In the genomic region with DNA sequence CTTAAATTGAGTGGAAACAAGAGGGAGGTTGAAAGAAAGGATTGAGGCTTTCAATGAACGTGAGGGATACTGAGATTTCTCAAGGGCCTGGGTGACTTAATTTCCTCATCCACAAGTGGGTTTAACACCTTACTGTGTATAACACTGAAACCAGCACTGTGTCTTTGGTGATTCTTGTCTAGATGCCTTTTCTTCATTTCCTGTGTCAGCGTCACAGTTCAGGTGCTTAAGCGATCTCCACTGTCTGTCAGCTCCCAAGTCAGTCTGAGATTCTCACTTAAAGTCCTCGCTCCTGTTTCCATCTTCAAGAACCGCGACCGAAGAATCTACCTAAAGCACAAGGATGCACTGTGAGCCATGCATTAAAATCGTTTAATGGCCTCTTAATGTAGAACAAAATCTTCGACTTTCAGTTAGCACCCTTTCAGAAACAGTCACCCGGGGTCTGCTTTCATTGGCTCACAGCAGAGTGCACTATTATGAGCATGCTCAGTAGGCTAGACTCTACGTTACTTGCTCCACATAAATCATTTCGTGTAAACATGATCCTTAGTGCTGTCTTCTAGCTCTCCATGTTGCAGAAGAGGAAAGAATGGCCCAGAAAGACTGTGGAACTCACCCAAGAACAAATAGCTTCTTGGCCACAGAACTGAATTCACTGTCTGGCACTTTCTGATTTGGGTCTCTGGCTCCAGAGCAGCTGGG, we compare ENCODE assay signal across 8 mouse cellular contexts. TPM values are rescaled to one million over a fixed set of nuclear protein-coding genes. Genes with fewer than 3 reads are reported as not detected.
A peak's percentile ranks its signal among the peaks of the same experiment; 100 is the strongest.
DNase-seq lines count a peak whose midpoint lies in the region; ATAC-seq lines count a peak whose summit lies in the region.

No protein-coding gene starts in this region.

- DNase-seq in forebrain, embryonic 14.5 days (ENCODE audit: low spot score): peak; percentile 47
- DNase-seq in limb, embryonic 10.5 days (ENCODE audit: low spot score): no peak
- DNase-seq in embryo, embryonic 10.5 days (ENCODE audit: low spot score): no peak
- no peak for DNase-seq in gastrocnemius, postnatal 36 days

- peaks cover 19% of the 10 kb centered on the region for H3K4me1 ChIP-seq in forebrain, embryonic 14.5 days (ENCODE audit: control insufficient read depth, insufficient read depth, low read length)
- H3K4me1 ChIP-seq in forebrain, embryonic 12.5 days: peaks cover 22% of the 10 kb centered on the region
- peaks cover 18% of the 10 kb centered on the region for H3K4me1 ChIP-seq in limb, embryonic 12.5 days (replicated peaks)
- peaks cover 41% of the 10 kb centered on the region for H3K4me1 ChIP-seq in limb, embryonic 10.5 days
- peaks cover 33% of the 10 kb centered on the region for H3K4me1 ChIP-seq in hindbrain, embryonic 15.5 days (replicated peaks)
- H3K4me1 ChIP-seq in stomach, embryonic 14.5 days (ENCODE audit: control insufficient read depth, insufficient read depth, low read length): peaks cover 14% of the 10 kb centered on the region; the same call in 1 of the 2 replicates

- no peaks in the 10 kb centered on the region for H3K27me3 ChIP-seq in forebrain, embryonic 14.5 days (replicated peaks; ENCODE audit: control insufficient read depth, insufficient read depth, low read length)
- peaks cover 17% of the 10 kb centered on the region; the same call in 1 of the 2 replicates for H3K27me3 ChIP-seq in forebrain, embryonic 12.5 days
- H3K27me3 ChIP-seq in limb, embryonic 12.5 days: no peaks in the 10 kb centered on the region
- H3K27me3 ChIP-seq in limb, embryonic 10.5 days (ENCODE audit: low read depth, poor library complexity, severe bottlenecking): no peaks in the 10 kb centered on the region
- H3K27me3 ChIP-seq in hindbrain, embryonic 15.5 days: no peaks in the 10 kb centered on the region
- H3K27me3 ChIP-seq in stomach, embryonic 14.5 days (ENCODE audit: control insufficient read depth, insufficient read depth, low read length): no peaks in the 10 kb centered on the region

- intact Hi-C loops in gastrocnemius, postnatal 36 days (cut with DNase I): loop anchor here (5.0 kb wide), 1 partner anchor 66 kb away; no protein-coding TSS in a partner anchor

- 0 out of 2 replicates have a peak overlapping the region, but pooled peaks have one; percentile 66 for H3K4me3 ChIP-seq in forebrain, embryonic 14.5 days (ENCODE audit: low read depth, low read length)
- H3K4me3 ChIP-seq in forebrain, embryonic 12.5 days (replicated peaks): no peak overlapping the region
- H3K4me3 ChIP-seq in limb, embryonic 12.5 days (replicated peaks): no peak overlapping the region
- no peak overlapping the region for H3K4me3 ChIP-seq in limb, embryonic 10.5 days
- H3K4me3 ChIP-seq in hindbrain, embryonic 15.5 days: peak overlapping the region; percentile 70
- H3K4me3 ChIP-seq in stomach, embryonic 14.5 days (ENCODE audit: low read depth, low read length): no peak overlapping the region

- H3K9me3 ChIP-seq in forebrain, embryonic 14.5 days (replicated peaks; ENCODE audit: control insufficient read depth, low read length): no peaks in the 10 kb centered on the region
- no peaks in the 10 kb centered on the region for H3K9me3 ChIP-seq in forebrain, embryonic 12.5 days
- no peaks in the 10 kb centered on the region for H3K9me3 ChIP-seq in limb, embryonic 12.5 days
- no peaks in the 10 kb centered on the region for H3K9me3 ChIP-seq in limb, embryonic 10.5 days (replicated peaks)
- no peaks in the 10 kb centered on the region for H3K9me3 ChIP-seq in hindbrain, embryonic 15.5 days
- H3K9me3 ChIP-seq in stomach, embryonic 14.5 days (ENCODE audit: control insufficient read depth, low read depth, low read length): no peaks in the 10 kb centered on the region

- H3K36me3 ChIP-seq in forebrain, embryonic 14.5 days (ENCODE audit: control insufficient read depth, insufficient read depth, low read length): no peaks in the 10 kb centered on the region
- no peaks in the 10 kb centered on the region for H3K36me3 ChIP-seq in forebrain, embryonic 12.5 days (replicated peaks)
- no peaks in the 10 kb centered on the region for H3K36me3 ChIP-seq in limb, embryonic 12.5 days
- no peaks in the 10 kb centered on the region for H3K36me3 ChIP-seq in limb, embryonic 10.5 days
- H3K36me3 ChIP-seq in hindbrain, embryonic 15.5 days: no peaks in the 10 kb centered on the region
- no peaks in the 10 kb centered on the region for H3K36me3 ChIP-seq in stomach, embryonic 14.5 days (ENCODE audit: control insufficient read depth, insufficient read depth, low read length)

- no peak overlapping the region for H3K9ac ChIP-seq in forebrain, embryonic 14.5 days (ENCODE audit: low read length)
- H3K9ac ChIP-seq in forebrain, embryonic 12.5 days: no peak overlapping the region
- H3K9ac ChIP-seq in limb, embryonic 12.5 days (replicated peaks): no peak overlapping the region
- H3K9ac ChIP-seq in hindbrain, embryonic 15.5 days: no peak overlapping the region
- no peak overlapping the region for H3K9ac ChIP-seq in stomach, embryonic 14.5 days (replicated peaks; ENCODE audit: low read depth, low read length)

- ATAC-seq in forebrain, embryonic 14.5 days: no peak
- ATAC-seq in forebrain, embryonic 12.5 days (ENCODE audit: low FRiP score): no peak
- no peak for ATAC-seq in limb, embryonic 12.5 days (ENCODE audit: insufficient number of reproducible peaks, insufficient read depth, low FRiP score, low TSS enrichment, low read depth)
- no peak for ATAC-seq in hindbrain, embryonic 15.5 days (ENCODE audit: low FRiP score, low read depth)
- no peak for ATAC-seq in stomach, embryonic 14.5 days (ENCODE audit: insufficient number of reproducible peaks, insufficient read depth, low FRiP score, low read depth)

- 68% methylated on average over 12 of the region's 12 CpGs for whole genome bisulfite sequencing in forebrain, embryonic 14.5 days
- WGBS in forebrain, embryonic 12.5 days: 75% methylated on average over 12 of the region's 12 CpGs
- 78% methylated on average over 12 of the region's 12 CpGs for WGBS in limb, embryonic 12.5 days
- 79% methylated on average over 12 of the region's 12 CpGs for WGBS in limb, embryonic 10.5 days
- WGBS in hindbrain, embryonic 15.5 days: 72% methylated on average over 12 of the region's 12 CpGs
- WGBS in stomach, embryonic 14.5 days: 58% methylated on average over 12 of the region's 12 CpGs

- H3K4me2 ChIP-seq in forebrain, embryonic 14.5 days (ENCODE audit: low read length): peak overlapping the region; percentile 87
- H3K4me2 ChIP-seq in forebrain, embryonic 12.5 days: no peak overlapping the region; the same call in 1 of the 2 replicates
- H3K4me2 ChIP-seq in limb, embryonic 12.5 days: peak overlapping the region; percentile 78; the same call in 1 of the 2 replicates
- peak overlapping the region; percentile 95 for H3K4me2 ChIP-seq in hindbrain, embryonic 15.5 days
- H3K4me2 ChIP-seq in stomach, embryonic 14.5 days (replicated peaks; ENCODE audit: low read depth, low read length): peak overlapping the region; percentile 93

- H3K27ac ChIP-seq in forebrain, embryonic 14.5 days (ENCODE audit: low read depth, low read length): peak overlapping the region; percentile 23; the same call in 1 of the 2 replicates
- no peak overlapping the region for H3K27ac ChIP-seq in forebrain, embryonic 12.5 days
- H3K27ac ChIP-seq in limb, embryonic 12.5 days: peak overlapping the region; percentile 24; the same call in 1 of the 2 replicates
- H3K27ac ChIP-seq in limb, embryonic 10.5 days: no peak overlapping the region
- H3K27ac ChIP-seq in hindbrain, embryonic 15.5 days (replicated peaks): 0 out of 2 replicates have a peak overlapping the region, but pooled peaks have one; percentile 31
- no peak overlapping the region for H3K27ac ChIP-seq in stomach, embryonic 14.5 days (ENCODE audit: low read length)

RNA-seq across cellular contexts. Expression of gene St6gal1, which starts 1.2 kb away (rescaled TPM):
- polyA plus RNA-seq in forebrain, embryonic 14.5 days (2014; fragmentation: Nextera tagmentation; extraction: Ambion mirVana): 46.0 and 56.0 TPM in 2 replicates
- 34.6 and 36.2 TPM in 2 replicates for polyA plus RNA-seq in forebrain, embryonic 12.5 days (2016; fragmentation: Nextera tagmentation; extraction: Ambion mirVana)
- 21.5 and 24.1 TPM in 2 replicates for polyA plus RNA-seq in limb, embryonic 12.5 days (2016; fragmentation: Nextera tagmentation; extraction: Ambion mirVana)
- 23.8 and 26.7 TPM in 2 replicates for polyA plus RNA-seq in limb, embryonic 10.5 days (2016; fragmentation: Nextera tagmentation; extraction: Ambion mirVana)
- 24.6 and 27.8 TPM in 2 replicates for polyA plus RNA-seq in hindbrain, embryonic 15.5 days (2015; fragmentation: Nextera tagmentation; extraction: Ambion mirVana)
- 25.6 and 25.7 TPM in 2 replicates for polyA plus RNA-seq in stomach, embryonic 14.5 days (2014; fragmentation: Nextera tagmentation; extraction: Ambion mirVana)
- 1 to 10 TPM; 2.4 to 3.2 TPM for total RNA-seq in gastrocnemius, postnatal 36 days (2021)

Comparison
In these comparisons a context has a peak if more than half of its experiments do, and no peak if none do; other contexts are left out.
1. H3K27ac ChIP-seq: peak in forebrain, embryonic 14.5 days (single experiment), limb, embryonic 12.5 days (single experiment) and hindbrain, embryonic 15.5 days (single experiment); none in forebrain, embryonic 12.5 days (single experiment), limb, embryonic 10.5 days (single experiment) and stomach, embryonic 14.5 days (single experiment).
2. H3K4me3 ChIP-seq: peak in forebrain, embryonic 14.5 days (single experiment) and hindbrain, embryonic 15.5 days (single experiment); none in forebrain, embryonic 12.5 days (single experiment), limb, embryonic 12.5 days (single experiment), limb, embryonic 10.5 days (single experiment) and stomach, embryonic 14.5 days (single experiment).